Mouse (Mus musculus) lung, postnatal 0 days (tissue): Measurements from ENCODE around the gene Cog5. TPM values are rescaled to one million over a fixed set of nuclear protein-coding genes. Genes with fewer than 3 reads are reported as not detected.

ENCODE experiments used
- ATAC-seq: fragments of 200-750 bp; cut with Nextera tagmentation; 2 replicates; pipeline ENCODE4 v1.8.0; 2017; ENCODE audit warnings: moderate library complexity
- DNase-seq: peaks from one replicate; pipeline ENCODE4 v3.0.0-alpha.2; 2016; ENCODE audit warnings: low spot score
- H3K27ac ChIP-seq: fragments of 300-500 bp; sonication (generic); 2 replicates; pipeline ENCODE4 v1.5.1; 2014; ENCODE audit warnings: antibody characterized with exemption, mild to moderate bottlenecking, low read length, mixed read lengths
- H3K27me3 ChIP-seq: fragments of 300-500 bp; sonication (generic); replicated peaks from 2 replicates; pipeline ENCODE4 v1.6.1; 2014; ENCODE audit warnings: low read length, mixed read lengths; ENCODE audit not compliant: insufficient read depth
- H3K36me3 ChIP-seq: fragments of 300-500 bp; sonication (generic); 2 replicates; pipeline ENCODE4 v1.6.1; 2014; ENCODE audit warnings: low read length, mixed read lengths; ENCODE audit not compliant: insufficient read depth
- H3K4me1 ChIP-seq: fragments of 300-500 bp; sonication (generic); 2 replicates; pipeline ENCODE4 v1.6.1; 2014; ENCODE audit warnings: antibody characterized with exemption, low read depth, low read length, mixed read lengths; ENCODE audit not compliant: insufficient read depth
- H3K4me2 ChIP-seq: fragments of 300-500 bp; sonication (generic); replicated peaks from 2 replicates; pipeline ENCODE4 v1.6.1; 2014; ENCODE audit warnings: low read depth, mild to moderate bottlenecking, low read length, moderate library complexity, mixed read lengths
- H3K4me3 ChIP-seq: fragments of 300-500 bp; sonication (generic); 2 replicates; pipeline ENCODE4 v1.5.1; 2014; ENCODE audit warnings: low read depth, low read length
- H3K9ac ChIP-seq: fragments of 300-500 bp; sonication (generic); replicated peaks from 2 replicates; pipeline ENCODE4 v1.6.1; 2014; ENCODE audit warnings: low read depth, mild to moderate bottlenecking
- H3K9me3 ChIP-seq: fragments of 300-500 bp; sonication (generic); 2 replicates; pipeline ENCODE4 v1.6.1; 2016; ENCODE audit warnings: low read length, mixed read lengths
- CTCF ChIP-seq: IDR thresholded peaks from 2 replicates; pipeline ENCODE4 v1.5.1; 2016; ENCODE audit warnings: antibody characterized with exemption, mild to moderate bottlenecking
- EP300 ChIP-seq: IDR thresholded peaks from 2 replicates; pipeline ENCODE4 v1.6.1; 2016; ENCODE audit warnings: antibody characterized with exemption, mild to moderate bottlenecking, control low read depth
- WGBS: fragments of 180-500 bp; shearing (Covaris S2); extraction: QIAGEN DNeasy Blood & Tissue Kit; methylation state at CpG from one replicate; pipeline ENCODE4 v1.1.7; 2014; 5-methylcytosine and 5-hydroxymethylcytosine counted together
- polyA plus RNA-seq: library from polyadenylated mRNA; unstranded; fragments of >200 nt; fragmentation: Nextera tagmentation; extraction: Ambion mirVana; gene quantifications from 2 replicates; pipeline ENCODE4 v1.2.1, GENCODE M21; 2015

Gene Cog5
- polyA plus RNA-seq, 1 experiment from 2014 or later, result 17.0 TPM

- peak overlapping the region; percentile 56 for H3K4me3 ChIP-seq
- peak overlapping the region; percentile 68; the same call in 1 of the 2 replicates for H3K27ac ChIP-seq
- H3K9me3 ChIP-seq, result no peaks in the 10 kb centered on the region
- peak; percentile 53 for ATAC-seq
- no peak for TF ChIP-seq CTCF
- no peaks in the 10 kb centered on the region for H3K27me3 ChIP-seq
- H3K4me2 ChIP-seq, result peak overlapping the region; percentile 77
- peak; percentile 40 for DNase-seq
- H3K4me1 ChIP-seq, result no peaks in the 10 kb centered on the region; the same call in 1 of the 2 replicates
- H3K36me3 ChIP-seq, result no peaks in the 10 kb centered on the region
- peak overlapping the region; percentile 68 for H3K9ac ChIP-seq
- 9% methylated on average over 13 of the region's 13 CpGs for WGBS
Measured at GRCm38 (mm10) chr12:31633970-31634342, 20.7 kb upstream of the Cog5 start.

GRCm38 (mm10) chr12:31634343-31635239 is 20.1 kb upstream of the Cog5 start, which contains the start of gene Bcap29:
Bcap29 (minus strand) TSS chr12:31634658.
- no peaks in the 10 kb centered on the region for H3K27me3 ChIP-seq
- H3K4me1 ChIP-seq, result no peaks in the 10 kb centered on the region; the same call in 1 of the 2 replicates
- no peaks in the 10 kb centered on the region for H3K9me3 ChIP-seq
- peak; percentile 90 for DNase-seq
- TF ChIP-seq EP300 (no peak), CTCF (no peak)
- WGBS, result 2% methylated on average over 65 of the region's 73 CpGs
- peak within 1 kb of the TSS; percentile 77 for H3K4me2 ChIP-seq
- H3K27ac ChIP-seq, result peak within 1 kb of the TSS; percentile 68
- peak; percentile 98 for ATAC-seq
- H3K36me3 ChIP-seq, result no peaks in the 10 kb centered on the region
- peak within 1 kb of the TSS; percentile 68 for H3K9ac ChIP-seq
- H3K4me3 ChIP-seq, result peak within 1 kb of the TSS; percentile 56

DNA sequence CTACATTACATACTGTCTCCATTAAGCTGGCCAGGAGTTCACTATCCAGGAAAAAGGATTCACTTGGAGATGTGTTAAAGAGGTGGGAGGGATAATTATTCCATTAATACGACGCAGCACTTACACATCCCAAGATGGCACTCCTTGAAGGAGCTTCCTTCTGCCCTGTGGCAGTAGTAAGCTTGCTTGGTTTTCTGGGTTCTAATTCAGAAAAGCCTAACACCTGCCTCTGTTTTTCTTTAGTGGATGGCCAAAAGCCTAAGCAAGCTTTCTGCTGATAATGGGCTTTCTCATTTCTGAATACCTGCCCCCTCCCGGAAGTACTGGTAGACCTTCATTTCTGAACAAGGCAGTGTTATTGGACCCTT is 19.4 kb upstream of the Cog5 start:
- TF ChIP-seq CTCF (no peak), EP300 (no peak)
- no peak for ATAC-seq
- no peaks in the 10 kb centered on the region for H3K27me3 ChIP-seq
- H3K4me2 ChIP-seq, result peak overlapping the region; percentile 77; the same call in 1 of the 2 replicates
- no peaks in the 10 kb centered on the region; the same call in 1 of the 2 replicates for H3K4me1 ChIP-seq
- no peak overlapping the region; the same call in 1 of the 2 replicates for H3K9ac ChIP-seq
- 94% methylated on average over 3 of the region's 3 CpGs for WGBS
- H3K4me3 ChIP-seq, result no peak overlapping the region
- H3K36me3 ChIP-seq, result no peaks in the 10 kb centered on the region
- DNase-seq, result no peak
- no peaks in the 10 kb centered on the region for H3K9me3 ChIP-seq
- no peak overlapping the region for H3K27ac ChIP-seq

GRCm38 (mm10) chr12:31653611-31654010 is 1.1 kb upstream of the Cog5 start:
- Histone ChIP-seq H3K27ac (no peak overlapping the region), H3K4me2 (peak overlapping the region; percentile 70; the same call in 1 of the 2 replicates), H3K27me3 (no peaks in the 10 kb centered on the region), H3K4me1 (no peaks in the 10 kb centered on the region), H3K36me3 (no peaks in the 10 kb centered on the region), H3K9ac (no peak overlapping the region), H3K4me3 (no peak overlapping the region), H3K9me3 (no peaks in the 10 kb centered on the region)
- no peak for ATAC-seq
- TF ChIP-seq CTCF (no peak), EP300 (no peak)
- 71% methylated on average over 5 of the region's 5 CpGs for WGBS
- DNase-seq, result no peak

GRCm38 (mm10) chr12:31654965-31655477 is 352 bp downstream of the Cog5 start:
- H3K36me3 ChIP-seq, result no peaks in the 10 kb centered on the region
- peak overlapping the region; percentile 89 for H3K27ac ChIP-seq
- no peaks in the 10 kb centered on the region for H3K4me1 ChIP-seq
- no peaks in the 10 kb centered on the region for H3K27me3 ChIP-seq
- ATAC-seq (peak; percentile 81), DNase-seq (no peak)
- 1% methylated on average over 29 of the region's 29 CpGs for WGBS
- H3K4me2 ChIP-seq, result peak overlapping the region; percentile 70
- peak overlapping the region; percentile 75 for H3K9ac ChIP-seq
- H3K4me3 ChIP-seq, result peak overlapping the region; percentile 98
- no peaks in the 10 kb centered on the region for H3K9me3 ChIP-seq
- TF ChIP-seq EP300 (no peak), CTCF (peak; percentile 70)

GRCm38 (mm10) chr12:31656841-31657240 is 2.2 kb downstream of the Cog5 start:
- Histone ChIP-seq H3K36me3 (no peaks in the 10 kb centered on the region), H3K27me3 (no peaks in the 10 kb centered on the region), H3K27ac (no peak overlapping the region), H3K9ac (no peak overlapping the region), H3K4me3 (no peak overlapping the region), H3K9me3 (no peaks in the 10 kb centered on the region), H3K4me1 (no peaks in the 10 kb centered on the region), H3K4me2 (no peak overlapping the region)
- no peak for TF ChIP-seq EP300
- no peak for TF ChIP-seq CTCF
- ATAC-seq (no peak), DNase-seq (no peak)
- 94% methylated on average over 2 of the region's 2 CpGs for WGBS
